Mouse (Mus musculus): ENCODE measurements around the gene Hoxd13. TPM values are rescaled to one million over a fixed set of nuclear protein-coding genes. Genes with fewer than 3 reads are reported as not detected.
A peak's percentile ranks its signal among the peaks of the same experiment; 100 is the strongest.

Gene Hoxd13
- polyA plus RNA-seq, 1 experiment from 2014 or later, result not detected

DNA sequence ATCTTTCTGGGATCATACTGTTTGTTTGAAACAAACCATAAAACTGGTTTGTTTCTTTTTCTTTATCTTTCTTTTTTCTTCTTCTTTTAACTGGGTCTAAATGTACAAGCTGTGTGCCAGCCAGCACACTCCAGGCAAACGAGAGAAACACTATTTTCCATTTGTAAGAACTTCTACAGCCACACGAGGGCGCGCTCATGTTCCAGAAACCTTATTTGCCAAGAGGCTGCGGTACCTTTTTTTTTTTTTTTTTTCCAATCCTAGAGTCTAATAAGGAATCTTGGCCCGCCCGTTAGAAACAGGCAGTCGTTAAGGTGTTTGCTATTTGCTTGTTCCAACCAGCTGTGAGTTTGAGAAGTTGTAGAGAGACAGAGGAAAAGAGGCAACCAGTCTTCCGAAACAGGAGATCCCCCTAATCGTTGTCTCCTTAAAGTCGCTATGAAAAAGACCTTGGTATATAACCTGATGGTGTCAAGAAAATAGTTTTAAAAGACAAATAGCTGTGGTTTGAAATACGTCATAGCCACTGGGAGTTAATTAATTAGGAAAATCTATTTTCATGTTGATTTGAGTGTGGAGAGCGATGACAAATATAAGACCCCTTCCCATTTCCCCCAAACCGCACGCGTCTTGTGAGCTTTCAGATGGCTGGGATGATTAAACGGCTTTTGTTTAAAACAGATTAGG, 18.3 kb downstream of the Hoxd13 start:
- H3K9ac ChIP-seq (replicated peaks), result no peak overlapping the region
- H3K4me2 ChIP-seq (replicated peaks), result no peak overlapping the region

DNA sequence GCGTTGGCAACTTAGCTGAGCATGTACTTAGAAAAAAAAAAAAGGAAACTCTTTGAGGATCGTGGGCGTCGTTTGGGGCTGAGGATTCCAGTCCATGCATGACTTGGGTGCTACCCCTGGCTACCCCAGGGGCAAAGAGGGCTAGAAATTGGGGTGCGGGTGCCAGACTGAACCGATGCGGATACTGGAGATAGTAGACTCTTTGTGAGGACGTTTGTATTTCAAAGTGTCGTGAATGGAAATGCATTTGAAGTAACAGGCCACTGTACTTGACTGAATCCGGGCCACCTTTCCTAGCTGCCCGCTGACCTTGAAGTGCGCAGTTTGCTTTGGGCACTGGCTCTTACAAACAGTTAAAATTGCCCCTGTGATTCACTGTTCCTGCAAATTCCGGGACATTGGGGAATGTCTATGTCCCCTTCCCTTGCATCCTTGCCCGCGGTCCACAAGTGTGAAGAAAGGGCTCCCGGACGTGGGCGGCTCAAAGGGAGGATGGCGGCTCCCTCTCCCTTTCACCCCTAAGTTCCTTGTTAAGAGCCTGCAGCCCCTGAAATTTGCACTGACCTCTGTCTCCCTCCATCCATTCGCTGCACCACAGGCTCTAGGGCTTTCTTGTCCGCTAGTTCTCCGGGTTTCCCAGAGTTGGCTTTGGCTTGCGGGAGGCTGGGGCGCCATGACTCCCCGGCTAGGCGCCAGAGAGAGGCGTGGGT, 19.0 kb downstream of the Hoxd13 start:
- no peak overlapping the region for H3K27ac ChIP-seq (replicated peaks)
- peaks cover 89% of the 10 kb centered on the region for H3K27me3 ChIP-seq
- no peaks in the 10 kb centered on the region for H3K36me3 ChIP-seq
- no peak overlapping the region for H3K9ac ChIP-seq (replicated peaks)
- ATAC-seq (ENCODE audit: low FRiP score, low read depth), result no peak
- H3K4me1 ChIP-seq, result peaks cover 6% of the 10 kb centered on the region
- no peaks in the 10 kb centered on the region for H3K9me3 ChIP-seq
- WGBS, result 1% methylated on average over 27 of the region's 27 CpGs
- H3K4me2 ChIP-seq (replicated peaks), result no peak overlapping the region
- H3K4me3 ChIP-seq, result no peak overlapping the region

More for the DNA sequence above, 18.3 kb downstream of the Hoxd13 start:
- no peaks in the 10 kb centered on the region for H3K36me3 ChIP-seq
- H3K4me1 ChIP-seq, result peaks cover 10% of the 10 kb centered on the region
- ATAC-seq (ENCODE audit: low FRiP score, low read depth), result no peak
- H3K9me3 ChIP-seq, result no peaks in the 10 kb centered on the region
- peaks cover 89% of the 10 kb centered on the region for H3K27me3 ChIP-seq
- H3K4me3 ChIP-seq, result no peak overlapping the region
- WGBS, result 5% methylated on average over 17 of the region's 17 CpGs
- H3K27ac ChIP-seq (replicated peaks), result no peak overlapping the region

DNA sequence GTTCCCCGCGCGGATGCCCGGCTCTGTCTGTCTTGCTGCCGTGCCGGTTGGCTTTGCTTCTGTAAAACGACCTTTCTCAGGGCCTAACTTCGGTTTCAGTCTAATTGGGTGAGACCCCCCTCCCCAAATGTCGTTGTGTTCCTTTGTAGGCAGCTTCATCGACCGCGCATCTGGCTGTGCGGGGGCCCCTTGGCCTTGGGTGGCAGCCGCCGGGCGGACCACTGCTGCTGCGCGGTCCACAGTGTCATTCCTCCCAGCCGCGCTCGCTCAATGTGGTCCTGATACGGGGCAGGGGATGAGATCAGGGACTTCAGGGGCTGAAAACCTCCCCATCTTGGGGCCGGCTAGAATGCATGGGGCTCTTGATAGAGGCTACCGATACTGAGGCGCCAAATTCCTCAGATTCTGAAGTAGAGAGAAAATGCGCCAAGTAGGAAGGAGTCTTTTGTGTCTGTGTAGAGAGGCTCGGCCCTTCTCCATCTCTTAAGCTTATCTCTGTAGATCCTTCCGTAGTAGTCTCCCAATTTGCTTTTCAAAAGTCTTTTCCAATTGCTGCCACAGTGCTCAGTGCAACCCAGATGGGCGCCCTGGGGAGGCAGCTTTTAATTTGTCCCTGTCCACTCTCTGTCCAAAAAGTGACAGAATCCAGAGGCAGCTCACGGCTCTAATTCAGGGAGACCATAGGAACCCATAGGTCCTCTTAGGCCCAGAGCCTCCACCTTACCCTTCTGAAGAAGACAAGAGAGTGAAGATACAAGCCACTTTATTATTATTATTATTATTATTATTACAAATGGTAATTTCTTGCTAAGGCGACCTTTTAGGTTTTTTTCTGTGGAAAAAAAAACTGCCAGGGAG, 19.8 kb downstream of the Hoxd13 start:
- Histone ChIP-seq H3K4me1 (peaks cover under 1% of the 10 kb centered on the region), H3K4me3 (no peak overlapping the region), H3K27me3 (peaks cover 89% of the 10 kb centered on the region), H3K9ac (replicated peaks) (no peak overlapping the region), H3K36me3 (no peaks in the 10 kb centered on the region), H3K27ac (replicated peaks) (no peak overlapping the region), H3K4me2 (replicated peaks) (no peak overlapping the region), H3K9me3 (no peaks in the 10 kb centered on the region)
- WGBS, result under 1% methylated on average over 31 of the region's 31 CpGs
- ATAC-seq (ENCODE audit: low FRiP score, low read depth), result no peak

DNA sequence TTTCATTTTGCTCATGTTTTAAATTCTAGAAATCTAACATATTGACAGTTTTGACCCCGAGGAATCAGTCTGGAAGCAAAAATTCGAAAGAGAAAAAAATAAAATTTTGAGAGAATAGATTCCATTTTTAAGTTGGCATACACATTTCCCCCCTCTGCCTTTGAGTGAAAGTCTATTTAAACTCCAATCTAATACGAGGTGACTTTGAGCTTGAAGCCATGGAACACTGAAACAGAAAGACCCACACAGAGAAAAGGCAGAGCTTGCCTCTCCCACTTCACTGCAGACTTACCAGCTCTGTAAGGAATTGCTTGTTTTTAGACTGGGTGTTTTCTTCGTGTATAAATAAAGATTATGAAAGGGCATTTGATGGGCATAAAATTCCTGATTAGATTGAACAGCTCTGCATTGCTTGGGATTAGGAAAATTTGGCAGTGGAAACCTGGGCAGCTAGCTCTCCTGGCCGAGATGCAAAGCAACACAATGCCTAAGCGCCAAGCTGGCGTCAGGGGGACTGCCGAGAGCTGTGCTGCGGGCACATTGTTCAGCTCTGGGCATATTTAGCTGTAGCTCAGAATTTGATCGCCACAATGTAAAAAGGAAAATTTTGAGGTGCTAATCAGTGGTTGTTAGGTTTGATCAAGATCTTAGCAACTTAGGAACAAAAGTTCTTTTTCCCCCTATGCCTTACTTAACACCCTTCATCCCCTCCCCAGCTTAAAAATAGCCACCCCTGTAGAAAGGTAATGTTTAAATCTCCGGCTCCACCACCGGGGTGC, 20.9 kb downstream of the Hoxd13 start:
- H3K4me3 ChIP-seq, result no peak overlapping the region
- H3K36me3 ChIP-seq, result no peaks in the 10 kb centered on the region
- H3K27me3 ChIP-seq, result peaks cover 89% of the 10 kb centered on the region
- H3K4me2 ChIP-seq (replicated peaks), result no peak overlapping the region
- ATAC-seq (ENCODE audit: low FRiP score, low read depth), result no peak
- no peaks in the 10 kb centered on the region for H3K4me1 ChIP-seq
- no peak overlapping the region for H3K27ac ChIP-seq (replicated peaks)
- H3K9me3 ChIP-seq, result no peaks in the 10 kb centered on the region
- 3% methylated on average over 12 of the region's 12 CpGs for WGBS
- no peak overlapping the region for H3K9ac ChIP-seq (replicated peaks)

DNA sequence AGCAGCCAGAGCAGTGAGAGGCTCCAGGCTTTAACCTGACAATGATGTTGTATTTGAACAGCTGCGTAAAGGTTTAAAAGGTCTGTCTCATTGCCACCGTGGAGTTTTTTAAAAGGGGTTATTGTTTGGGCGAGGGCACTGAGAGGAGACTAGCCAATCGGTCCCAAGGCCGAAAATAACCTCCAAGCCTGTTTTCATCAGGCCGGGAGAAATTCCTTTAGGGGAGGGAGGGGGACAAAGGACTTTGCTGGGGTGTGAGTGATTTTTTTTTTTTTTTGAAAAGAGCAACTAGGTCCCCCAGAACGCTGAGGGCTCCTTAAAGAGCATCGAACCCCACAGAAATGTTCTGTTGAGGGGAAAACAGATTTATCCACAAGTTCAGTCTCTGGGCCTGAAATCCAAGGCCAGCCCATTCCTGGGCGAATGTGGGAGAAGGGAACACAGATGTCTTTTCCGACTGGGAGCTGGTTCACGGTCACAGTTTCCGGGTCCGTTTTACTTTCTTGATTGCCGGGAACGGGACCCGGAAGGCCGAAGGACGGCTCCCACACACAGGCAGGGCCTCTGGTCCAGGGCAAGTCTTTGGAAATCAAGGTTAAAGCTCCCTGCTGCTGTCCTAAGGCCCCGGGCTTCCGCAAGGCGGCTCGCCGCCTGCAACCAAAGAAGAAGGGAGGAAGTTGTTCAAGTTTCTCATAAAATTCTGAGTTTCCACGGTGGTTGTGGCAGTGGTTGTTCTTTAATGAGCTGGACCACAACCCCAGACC, 21.6 kb downstream of the Hoxd13 start:
- under 1% methylated on average over 24 of the region's 24 CpGs for WGBS
- Histone ChIP-seq H3K9ac (replicated peaks) (no peak overlapping the region), H3K4me2 (replicated peaks) (no peak overlapping the region), H3K27ac (replicated peaks) (no peak overlapping the region), H3K27me3 (peaks cover 89% of the 10 kb centered on the region), H3K4me1 (no peaks in the 10 kb centered on the region), H3K4me3 (no peak overlapping the region), H3K9me3 (no peaks in the 10 kb centered on the region), H3K36me3 (no peaks in the 10 kb centered on the region)
- no peak for ATAC-seq (ENCODE audit: low FRiP score, low read depth)

DNA sequence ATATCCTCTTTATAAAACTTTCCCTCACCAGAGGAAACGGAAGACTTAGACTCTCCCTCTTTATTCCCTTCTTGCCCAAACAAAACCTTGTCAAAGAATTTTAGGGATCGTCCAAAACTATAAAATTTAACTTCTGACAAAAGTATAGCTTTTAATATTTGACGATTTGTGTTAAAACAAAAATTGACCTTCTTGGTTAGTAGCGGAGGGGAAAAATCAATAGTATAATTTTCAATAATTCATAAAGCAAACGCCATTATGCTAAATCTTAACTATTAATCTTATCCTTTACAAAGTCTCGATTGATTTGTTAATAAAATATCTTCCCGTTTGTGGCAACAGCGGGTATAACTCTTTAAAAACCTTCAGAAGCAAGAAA, 22.2 kb downstream of the Hoxd13 start:
- H3K4me2 ChIP-seq (replicated peaks), result no peak overlapping the region
- no peak overlapping the region for H3K4me3 ChIP-seq
- 7% methylated on average over 8 of the region's 8 CpGs for WGBS

DNA sequence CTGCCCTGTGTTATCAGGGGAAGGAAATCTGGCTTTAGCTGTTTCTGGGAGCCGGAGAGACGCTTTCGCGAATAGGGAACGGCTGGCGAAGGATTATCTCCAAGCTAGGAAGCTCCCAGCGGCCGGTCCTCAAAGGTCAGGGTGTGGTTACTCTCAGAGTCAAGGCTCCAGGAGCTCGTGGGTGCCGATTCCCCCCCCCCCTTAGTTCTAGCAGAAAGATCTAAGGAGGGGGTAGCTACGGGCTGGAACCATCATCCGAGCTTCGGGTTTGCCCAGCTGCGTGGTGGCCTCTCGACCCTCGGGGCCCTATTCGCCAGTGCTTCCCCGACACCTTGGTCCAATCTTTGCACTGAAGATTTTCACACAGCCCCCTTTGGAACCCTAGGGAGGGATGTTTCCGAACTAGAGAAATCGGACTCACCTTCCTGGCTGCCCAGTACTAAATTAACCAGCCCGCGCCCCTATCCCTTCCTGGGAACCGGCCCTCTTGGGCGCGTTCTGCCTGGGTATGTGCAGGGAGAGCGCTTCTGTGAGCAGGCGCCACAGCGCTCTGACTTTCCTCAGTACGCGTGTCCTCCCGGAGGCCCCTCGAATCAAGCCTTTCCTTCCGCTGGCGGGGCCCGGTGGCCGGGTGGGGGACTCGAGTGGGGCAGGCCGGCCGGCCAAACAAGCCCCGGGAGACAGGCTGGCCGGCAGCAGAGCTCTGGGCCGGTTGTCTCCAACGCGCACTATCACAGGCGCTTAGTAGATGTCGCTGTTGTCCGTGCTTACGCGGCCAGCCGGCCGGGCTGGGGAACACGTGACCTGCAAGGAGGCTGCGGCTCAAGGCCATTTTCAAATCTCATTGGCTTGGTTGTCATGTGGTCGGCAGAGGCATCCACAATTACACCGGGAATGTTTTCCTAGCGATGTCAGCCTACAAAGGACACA, 23.2 kb downstream of the Hoxd13 start, which contains the start of gene Hoxd10:
Hoxd10 (plus strand) TSS at position 903 of the 930 bp plus-strand sequence.
- 0 out of 2 replicates have a peak within 1 kb of the TSS, but pooled peaks have one; percentile 6 for H3K4me2 ChIP-seq (replicated peaks)

More for the DNA sequence above, 22.2 kb downstream of the Hoxd13 start:
- H3K9ac ChIP-seq (replicated peaks), result no peak overlapping the region
- peaks cover 89% of the 10 kb centered on the region for H3K27me3 ChIP-seq
- H3K27ac ChIP-seq (replicated peaks), result no peak overlapping the region
- no peaks in the 10 kb centered on the region for H3K9me3 ChIP-seq
- ATAC-seq (ENCODE audit: low FRiP score, low read depth), result no peak
- H3K36me3 ChIP-seq, result no peaks in the 10 kb centered on the region
- no peaks in the 10 kb centered on the region for H3K4me1 ChIP-seq

DNA sequence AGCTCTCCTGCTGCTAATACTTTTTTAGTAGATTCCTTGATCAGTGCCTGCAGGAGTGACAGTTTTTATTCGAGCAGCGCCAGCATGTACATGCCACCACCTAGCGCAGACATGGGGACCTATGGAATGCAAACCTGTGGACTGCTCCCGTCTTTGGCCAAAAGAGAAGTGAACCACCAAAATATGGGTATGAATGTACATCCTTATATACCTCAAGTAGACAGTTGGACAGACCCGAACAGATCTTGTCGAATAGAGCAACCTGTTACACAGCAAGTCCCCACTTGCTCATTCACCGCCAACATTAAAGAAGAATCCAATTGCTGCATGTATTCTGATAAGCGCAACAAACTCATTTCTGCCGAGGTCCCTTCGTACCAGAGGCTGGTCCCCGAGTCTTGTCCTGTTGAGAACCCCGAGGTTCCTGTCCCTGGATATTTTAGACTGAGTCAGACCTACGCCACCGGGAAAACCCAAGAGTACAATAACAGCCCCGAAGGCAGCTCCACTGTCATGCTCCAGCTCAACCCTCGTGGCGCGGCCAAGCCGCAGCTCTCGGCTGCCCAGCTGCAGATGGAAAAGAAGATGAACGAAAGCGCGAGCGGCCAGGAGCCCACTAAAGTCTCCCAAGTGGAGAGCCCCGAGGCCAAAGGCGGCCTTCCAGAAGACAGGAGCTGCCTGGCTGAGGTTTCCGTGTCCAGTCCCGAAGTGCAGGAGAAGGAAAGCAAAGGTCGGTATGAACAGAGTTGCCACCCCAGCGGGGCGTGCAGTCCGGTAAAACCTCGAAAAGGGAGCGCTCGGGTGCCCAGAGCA, 24.1 kb downstream of the Hoxd13 start:
- Histone ChIP-seq H3K27me3 (peaks cover 93% of the 10 kb centered on the region), H3K4me2 (replicated peaks) (no peak overlapping the region), H3K27ac (replicated peaks) (no peak overlapping the region), H3K9ac (replicated peaks) (no peak overlapping the region), H3K9me3 (no peaks in the 10 kb centered on the region), H3K4me1 (no peaks in the 10 kb centered on the region), H3K4me3 (no peak overlapping the region), H3K36me3 (no peaks in the 10 kb centered on the region)
- 5% methylated on average over 35 of the region's 35 CpGs for WGBS
- no peak for ATAC-seq (ENCODE audit: low FRiP score, low read depth)

More for the DNA sequence above, 23.2 kb downstream of the Hoxd13 start, which contains the start of gene Hoxd10:
- peak; percentile 69; the same call in 1 of the 2 replicates for ATAC-seq (ENCODE audit: low FRiP score, low read depth)
- peaks cover 93% of the 10 kb centered on the region for H3K27me3 ChIP-seq
- no peaks in the 10 kb centered on the region for H3K4me1 ChIP-seq
- no peak within 1 kb of the TSS for H3K9ac ChIP-seq (replicated peaks)
- H3K9me3 ChIP-seq, result no peaks in the 10 kb centered on the region
- no peaks in the 10 kb centered on the region for H3K36me3 ChIP-seq
- H3K4me3 ChIP-seq, result no peak within 1 kb of the TSS
- no peak within 1 kb of the TSS for H3K27ac ChIP-seq (replicated peaks)
- WGBS, result 1% methylated on average over 56 of the region's 56 CpGs

DNA sequence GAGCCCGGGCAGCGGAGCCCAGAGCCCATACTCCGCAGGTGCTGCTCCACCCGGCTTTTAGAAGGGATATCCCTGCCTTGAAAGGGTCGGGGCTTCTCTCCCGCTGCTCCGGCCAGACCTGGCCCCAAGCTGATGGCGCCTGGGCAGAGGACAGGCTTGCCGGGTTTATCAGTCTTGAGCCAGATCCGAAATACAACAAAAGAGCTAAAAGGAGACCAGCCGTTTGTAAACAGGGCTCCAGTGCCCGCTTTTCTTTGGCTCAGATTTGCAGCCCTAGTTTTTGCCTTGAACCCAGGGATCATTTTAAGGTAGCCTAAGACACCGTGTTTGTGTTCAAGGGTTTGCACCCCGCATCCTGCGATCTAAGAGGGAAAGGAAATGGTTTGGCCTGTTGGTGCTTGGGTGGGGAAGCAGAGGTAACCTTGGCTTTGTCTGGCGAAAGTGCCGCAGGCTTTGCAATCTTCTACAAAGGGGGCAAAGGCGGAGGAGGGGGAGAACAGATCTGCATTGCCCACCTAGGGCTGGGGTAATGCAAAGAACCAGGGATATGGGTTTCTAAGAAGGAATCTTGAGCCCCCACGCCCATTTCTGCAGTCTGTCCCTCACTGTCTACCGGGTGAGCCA, 24.8 kb downstream of the Hoxd13 start:
- no peak overlapping the region for H3K9ac ChIP-seq (replicated peaks)

More for the DNA sequence above, 24.8 kb downstream of the Hoxd13 start:
- Histone ChIP-seq H3K27me3 (peaks cover 93% of the 10 kb centered on the region), H3K9me3 (no peaks in the 10 kb centered on the region), H3K27ac (replicated peaks) (no peak overlapping the region), H3K4me3 (no peak overlapping the region), H3K4me2 (replicated peaks) (no peak overlapping the region), H3K4me1 (peaks cover 6% of the 10 kb centered on the region), H3K36me3 (no peaks in the 10 kb centered on the region)
- under 1% methylated on average over 20 of the region's 20 CpGs for WGBS
- no peak for ATAC-seq (ENCODE audit: low FRiP score, low read depth)

Measured in midbrain, embryonic 12.5 days (tissue).